Mouse (Mus musculus): ENCODE data around the gene Dcun1d4.

Dcun1d4 gene

DNA sequence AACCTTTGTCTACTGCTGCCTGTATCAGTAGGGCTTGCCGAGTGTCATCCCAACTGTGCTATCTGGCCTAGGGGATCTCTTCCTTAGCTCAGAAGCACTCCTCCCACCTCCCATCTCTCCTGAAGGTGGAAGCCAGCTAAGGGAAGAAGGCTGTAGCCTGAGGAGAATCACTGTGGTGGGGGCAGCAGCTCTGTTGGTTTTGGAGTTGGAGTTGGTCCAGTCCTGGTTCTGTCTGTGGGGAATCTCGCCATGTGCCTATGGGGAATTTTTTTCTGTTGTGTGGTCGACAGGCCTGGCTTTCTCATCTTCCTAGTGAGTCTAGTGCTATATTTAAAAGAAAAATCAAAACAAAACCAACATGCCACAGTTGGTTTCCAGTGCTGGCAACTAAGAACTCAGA is 16.6 kb downstream of the Dcun1d4 start:
- intact Hi-C loops (cut with DNase I) = no loop called here

DNA sequence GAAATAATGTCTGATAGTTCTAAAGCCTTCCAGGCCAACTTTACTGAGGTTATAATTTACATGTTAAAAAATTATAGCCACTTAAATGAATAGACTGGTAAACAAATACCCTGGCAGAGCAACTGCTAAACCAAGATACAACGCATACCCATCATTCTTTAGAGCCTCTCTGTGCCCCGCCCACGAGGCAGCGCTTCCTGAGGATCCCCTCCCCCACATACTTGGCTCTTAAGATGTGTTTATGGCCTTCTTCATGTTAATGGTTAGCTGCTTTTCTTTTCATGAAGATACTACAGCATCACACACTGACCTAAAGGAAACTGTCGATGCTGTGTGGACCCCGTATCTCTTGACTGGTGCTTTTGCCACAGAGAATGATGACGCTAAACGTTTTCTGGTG is 17.8 kb downstream of the Dcun1d4 start:
- intact Hi-C loops (cut with DNase I) = no loop called here

DNA sequence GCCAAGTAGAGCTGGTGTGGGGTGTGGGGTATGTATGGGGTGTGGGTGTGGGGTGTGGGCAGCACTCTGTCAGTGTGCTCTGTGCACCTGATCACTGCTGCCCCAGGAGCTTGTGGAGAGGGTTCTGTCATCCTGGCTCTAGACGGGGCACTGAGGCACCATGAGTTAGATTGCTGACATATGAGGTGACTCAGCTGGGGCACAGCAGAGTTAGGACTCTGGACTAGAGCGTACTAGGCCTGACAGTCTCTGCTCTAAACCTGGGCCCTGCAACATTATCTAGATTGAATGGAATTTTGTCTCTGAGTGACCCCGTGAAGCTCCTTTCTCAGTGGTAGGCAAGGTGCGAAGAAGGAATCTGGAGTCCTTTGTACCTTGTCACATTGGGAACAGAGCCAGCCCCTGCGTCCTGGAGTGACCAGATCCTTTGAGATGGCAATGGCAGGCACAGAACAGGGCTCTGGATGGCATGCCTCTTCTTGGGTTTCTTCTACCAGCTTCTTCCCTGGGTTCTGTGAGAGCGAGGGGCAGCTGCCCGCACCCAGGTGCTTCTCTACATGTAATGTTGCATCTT is 20.2 kb downstream of the Dcun1d4 start:
- intact Hi-C loops (cut with DNase I) = no loop called here

DNA sequence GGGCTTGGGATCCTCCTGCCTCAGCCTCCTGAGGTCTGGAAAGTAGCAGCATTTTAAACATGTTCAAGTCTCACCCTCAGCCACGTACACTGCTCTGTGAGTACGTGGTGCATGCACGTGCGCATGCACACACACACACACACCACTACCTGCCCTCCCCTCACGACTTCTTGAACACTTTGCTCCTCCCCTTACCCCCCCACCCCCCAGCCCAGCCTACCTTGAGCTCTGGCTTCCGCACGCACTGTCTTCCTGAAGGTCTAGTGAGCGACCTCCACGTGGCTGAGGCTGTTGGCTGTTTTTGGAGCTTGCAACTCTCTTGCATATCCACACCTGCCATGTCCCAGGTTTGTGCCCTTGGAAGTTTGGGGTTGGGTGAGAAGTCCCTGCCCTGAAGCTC is 21.6 kb downstream of the Dcun1d4 start:
- intact Hi-C loops (cut with DNase I) = no loop called here

DNA sequence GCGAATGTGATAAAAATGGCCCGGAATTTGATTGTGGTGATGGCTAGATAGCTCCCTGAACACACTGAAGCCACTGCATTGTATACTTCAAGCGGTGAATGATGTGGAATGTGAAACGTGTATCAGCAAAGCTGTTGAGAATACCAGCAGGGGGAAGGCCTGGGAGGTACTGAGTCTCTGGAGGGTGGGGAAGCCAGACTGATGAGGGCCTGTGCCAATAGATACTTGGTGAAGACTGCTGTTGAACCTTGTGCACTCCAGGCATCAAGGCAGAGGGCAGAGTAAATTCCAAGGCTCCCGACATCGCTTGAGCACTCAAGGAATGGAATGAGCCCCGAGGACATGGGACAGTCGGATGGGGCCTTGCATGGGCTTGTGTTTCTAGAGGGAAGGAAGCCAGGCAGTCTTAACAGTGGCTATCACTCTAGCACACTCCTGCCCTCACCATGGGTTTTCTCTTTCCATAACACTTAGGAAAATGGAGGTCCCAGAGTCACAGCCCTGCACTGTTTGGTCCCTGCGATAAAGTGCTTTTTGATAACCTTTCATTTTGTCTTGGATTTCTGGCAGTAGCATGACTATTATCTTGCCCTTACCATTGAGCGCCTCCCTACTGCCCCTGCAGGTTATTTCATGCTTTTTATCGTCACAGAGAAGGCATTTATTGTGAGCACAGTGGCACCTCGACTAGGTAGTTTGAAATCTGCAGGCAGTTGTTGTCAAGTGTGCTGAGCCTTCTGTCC is 22.4 kb downstream of the Dcun1d4 start:
- intact Hi-C loops (cut with DNase I) = no loop called here

DNA sequence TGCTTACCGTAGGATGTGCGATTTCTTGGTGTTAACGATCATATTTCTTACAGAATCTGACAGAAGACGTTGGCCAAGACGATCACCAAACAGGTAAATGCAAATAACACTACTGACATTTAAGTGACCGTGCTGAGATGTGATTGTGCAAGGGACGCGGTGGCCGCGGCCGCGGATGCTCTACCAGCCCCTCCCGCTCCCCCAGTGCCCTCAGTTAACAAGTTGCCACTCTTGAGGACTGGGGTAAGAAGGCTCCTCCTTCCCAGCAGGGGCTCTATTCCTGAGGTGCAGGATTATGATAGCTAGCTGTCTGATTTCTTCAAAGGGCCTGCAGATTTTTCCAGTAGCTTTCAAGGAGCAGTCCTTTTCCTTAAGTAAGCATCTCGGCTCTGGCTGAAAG is 30.3 kb downstream of the Dcun1d4 start:
- intact Hi-C loops (cut with DNase I) = no loop called here

DNA sequence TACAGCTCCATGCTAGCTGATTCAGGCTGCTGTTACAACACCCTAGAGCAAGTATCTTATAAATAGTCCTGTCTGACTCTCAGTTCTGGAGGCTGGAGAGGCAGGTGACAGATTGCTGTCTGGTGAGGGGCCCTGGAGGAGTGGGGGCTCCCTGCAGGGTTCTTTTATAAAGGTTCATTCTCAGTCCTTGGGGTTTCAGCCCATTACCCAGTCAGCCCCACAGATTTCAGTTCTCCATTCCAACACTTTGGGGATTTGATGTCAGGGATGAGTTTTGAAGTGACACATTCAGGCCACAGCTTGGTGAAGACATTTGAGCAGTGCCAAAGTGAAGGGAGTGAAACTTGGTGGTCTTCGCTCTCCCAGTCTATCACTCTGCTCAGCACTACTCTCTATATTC is 31.4 kb downstream of the Dcun1d4 start:
- intact Hi-C loops (cut with DNase I) = no loop called here

DNA sequence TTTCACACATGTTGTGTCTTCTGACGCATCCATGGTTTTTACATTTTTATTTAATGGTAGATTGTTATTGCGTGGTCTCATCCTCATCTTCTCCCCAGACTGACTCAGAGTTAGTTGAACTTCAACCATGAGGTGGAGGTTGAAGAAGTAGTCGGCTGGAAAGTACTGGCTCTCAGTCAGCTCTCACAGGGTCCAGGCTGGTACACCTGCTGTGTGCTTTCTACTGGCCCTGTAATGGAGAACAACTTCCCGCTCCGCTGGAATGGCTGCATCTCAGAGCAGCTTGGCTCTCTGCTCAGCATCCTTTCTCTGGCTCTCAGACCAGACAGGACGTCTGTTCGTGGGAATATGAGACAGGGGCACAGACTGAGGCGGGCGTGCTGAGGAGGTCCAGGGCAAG is 31.9 kb downstream of the Dcun1d4 start:
- intact Hi-C loops (cut with DNase I) = no loop called here

DNA sequence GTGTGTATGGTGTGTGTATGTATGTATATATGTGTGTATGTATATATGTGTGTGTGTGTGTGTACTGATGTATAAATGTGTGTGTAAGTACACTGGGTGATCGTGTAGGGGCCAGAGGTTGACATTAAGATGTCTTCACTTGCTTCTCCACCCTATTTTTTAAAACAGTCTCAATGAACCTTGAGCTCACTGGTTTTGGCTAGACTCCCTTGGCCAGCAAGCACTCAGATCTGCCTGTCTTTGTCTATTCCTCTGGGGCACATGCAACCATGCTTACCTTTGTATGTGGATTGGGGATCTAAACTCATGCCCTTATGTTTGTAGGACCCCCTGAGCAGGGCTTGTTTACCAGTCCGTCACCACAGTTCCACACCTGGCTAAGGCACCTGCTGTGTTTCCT is 33.4 kb downstream of the Dcun1d4 start:
- intact Hi-C loops (cut with DNase I) = no loop called here

DNA sequence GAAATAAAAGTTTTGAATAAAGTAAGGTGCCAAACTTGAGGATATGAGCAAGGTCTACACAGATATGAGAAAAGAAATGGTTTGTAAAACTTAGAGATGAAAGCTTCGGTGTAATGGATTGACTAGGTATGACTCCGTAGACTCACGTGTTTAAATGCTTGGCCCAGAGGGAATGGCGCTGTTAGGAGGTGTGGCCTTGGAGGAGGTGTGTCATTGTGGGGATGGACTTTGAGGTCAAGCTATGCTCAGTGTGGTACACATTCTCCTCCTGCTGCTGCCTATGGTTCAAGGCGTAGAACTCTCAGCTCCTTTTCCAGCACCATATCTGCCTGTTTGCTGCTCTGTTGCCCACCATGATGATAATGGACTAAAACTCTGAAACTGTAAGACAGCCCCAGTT is 36.5 kb downstream of the Dcun1d4 start:
- intact Hi-C loops (cut with DNase I) = no loop called here

DNA sequence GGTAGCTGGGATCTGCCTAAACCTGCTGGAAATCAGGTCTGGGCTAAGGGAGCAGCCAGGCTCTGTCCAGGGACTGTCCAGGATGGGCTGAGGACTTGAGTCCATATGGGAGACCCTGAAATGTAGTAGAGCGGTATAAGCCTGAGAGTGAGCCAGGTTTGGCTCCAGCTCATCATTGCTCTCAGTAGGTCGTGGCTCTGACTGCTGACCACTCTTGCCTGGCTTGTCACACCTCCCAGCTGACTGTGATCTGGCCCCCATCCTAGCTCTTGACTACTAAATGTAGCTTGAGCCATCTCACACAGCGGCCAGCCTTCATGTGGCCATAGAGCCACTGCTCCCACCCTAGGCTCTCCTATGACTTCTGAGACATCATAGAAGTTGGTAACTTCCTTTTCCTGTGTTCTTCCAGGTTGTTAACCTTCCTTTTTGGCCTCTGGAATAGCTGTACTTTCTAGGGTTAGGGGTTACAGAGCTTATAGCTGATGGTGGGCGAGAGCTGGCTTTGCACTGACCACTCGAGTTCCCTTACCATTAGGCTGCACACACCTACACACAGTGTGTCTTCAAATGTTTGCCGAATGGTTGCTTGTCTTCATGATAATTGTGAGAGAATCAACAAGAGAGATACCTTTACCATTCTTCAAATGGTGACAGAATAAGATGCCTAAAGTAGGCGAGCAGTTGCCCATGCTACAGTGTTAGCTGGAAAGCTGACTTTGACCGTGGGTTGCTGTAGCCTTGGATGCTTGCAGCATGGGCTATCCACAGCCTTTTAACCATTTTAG is 37.8 kb downstream of the Dcun1d4 start:
- intact Hi-C loops (cut with DNase I) = no loop called here

DNA sequence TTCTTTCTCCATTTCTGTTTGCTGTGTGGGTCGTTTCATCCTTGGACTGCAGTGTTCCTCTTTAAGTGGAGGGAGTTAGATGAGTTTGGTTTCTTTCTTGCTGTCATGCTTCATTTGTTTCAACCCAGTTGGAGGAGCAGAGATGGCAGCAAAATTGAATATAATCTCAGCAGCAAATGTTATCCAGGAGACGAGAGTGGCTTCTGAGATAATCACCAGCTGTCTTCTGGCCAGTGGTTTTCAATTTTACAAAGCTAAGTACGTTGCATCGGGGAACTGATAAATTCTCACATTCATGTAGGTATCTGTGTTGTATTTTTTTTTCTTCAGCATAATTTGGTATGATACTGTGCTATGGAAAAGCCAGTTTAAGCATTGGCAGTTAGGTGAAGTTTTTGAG is 40.0 kb downstream of the Dcun1d4 start:
- intact Hi-C loops (cut with DNase I) = no loop called here

DNA sequence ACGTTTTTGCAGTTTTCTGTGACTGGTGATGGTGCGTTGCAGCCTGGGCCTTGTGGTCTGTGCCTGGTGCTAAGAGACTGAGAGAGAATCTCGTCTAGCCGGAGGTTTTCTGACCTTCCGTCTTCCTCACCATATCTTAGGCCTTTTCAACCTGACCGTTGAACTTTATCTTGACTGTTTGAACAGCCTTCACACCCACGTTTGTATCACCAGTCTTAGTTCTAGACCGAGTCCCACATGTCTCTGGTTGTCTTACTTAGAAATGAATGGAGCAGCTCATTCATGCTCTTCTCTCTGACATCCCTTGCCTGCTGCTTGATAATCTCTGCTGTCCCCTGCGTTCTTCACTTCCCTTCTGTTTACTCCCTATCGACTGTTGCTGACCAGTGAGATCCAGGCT is 42.4 kb downstream of the Dcun1d4 start:
- intact Hi-C loops (cut with DNase I) = no loop called here

DNA sequence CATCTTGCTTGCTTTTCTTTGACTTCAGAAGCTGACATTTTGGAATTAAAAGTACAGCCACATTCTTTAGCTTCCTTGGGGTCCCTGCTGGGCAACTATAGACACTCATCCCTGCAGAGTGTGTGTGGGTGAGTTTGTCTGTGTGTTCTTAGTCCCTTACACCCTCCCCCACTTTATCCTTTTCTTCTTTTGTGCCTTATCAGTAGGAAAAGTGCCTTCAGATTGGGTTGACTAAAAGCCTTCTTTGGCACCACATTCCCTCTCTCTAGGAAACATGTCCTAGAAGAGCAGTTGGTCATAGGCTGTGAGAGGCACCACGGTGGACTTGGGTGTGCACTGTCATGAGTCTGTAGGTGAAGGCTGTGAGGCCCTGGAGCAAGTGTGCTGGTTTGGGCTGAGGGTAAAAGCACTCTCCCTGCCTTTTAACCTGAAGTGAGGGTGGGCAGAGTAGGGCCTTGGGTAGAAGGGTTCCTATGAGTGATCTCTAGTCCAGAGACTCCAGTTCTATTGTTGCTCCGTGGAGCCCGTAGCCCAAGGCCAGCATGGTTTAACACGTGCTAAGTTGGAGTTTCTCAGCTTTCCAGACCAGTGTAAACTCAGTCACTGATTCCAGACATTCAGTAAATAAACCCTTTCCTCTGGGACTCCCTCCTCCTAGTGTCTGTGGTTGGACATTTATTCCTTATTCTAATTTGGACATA is 43.6 kb downstream of the Dcun1d4 start:
- intact Hi-C loops (cut with DNase I) = no loop called here

DNA sequence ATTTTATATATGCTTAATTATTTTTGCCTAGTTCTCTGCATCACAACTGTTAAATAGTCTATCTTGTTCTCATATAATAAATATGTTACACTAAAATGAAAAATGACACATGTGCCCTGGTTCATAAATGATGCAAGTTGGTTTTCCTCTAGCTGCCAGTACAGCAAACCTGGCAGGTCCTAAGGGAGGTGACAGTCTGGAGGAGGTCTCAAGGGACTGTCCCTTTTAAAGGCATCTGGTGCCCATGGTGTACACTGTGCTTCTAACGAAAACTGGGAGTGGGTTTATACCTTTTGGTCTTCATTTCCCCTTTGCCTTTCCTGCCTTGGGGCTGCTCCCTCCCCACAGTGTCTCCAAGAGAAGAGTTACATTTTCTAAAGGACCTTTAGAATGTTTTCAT is 51.4 kb downstream of the Dcun1d4 start:
- intact Hi-C loops (cut with DNase I) = no loop called here

DNA sequence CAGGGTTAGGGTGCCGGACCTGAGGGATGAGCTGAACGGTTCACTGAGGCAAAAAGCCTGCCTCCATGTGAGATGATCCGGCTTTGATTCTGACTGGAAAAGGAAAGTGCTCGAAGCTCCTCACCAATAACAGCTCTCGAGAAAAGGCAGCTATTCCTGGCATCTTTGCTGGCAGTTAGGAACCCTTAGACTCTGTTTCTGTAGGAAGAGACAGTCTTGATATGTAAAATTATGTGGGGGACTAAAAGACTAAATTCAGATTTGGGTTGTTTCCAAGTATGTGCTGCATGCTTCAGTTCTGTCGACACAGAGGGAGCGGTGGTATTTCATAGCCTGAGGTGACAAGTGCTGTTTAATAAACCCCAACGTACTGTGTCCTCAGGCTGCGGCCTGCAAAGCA is 52.1 kb downstream of the Dcun1d4 start:
- intact Hi-C loops (cut with DNase I) = no loop called here

DNA sequence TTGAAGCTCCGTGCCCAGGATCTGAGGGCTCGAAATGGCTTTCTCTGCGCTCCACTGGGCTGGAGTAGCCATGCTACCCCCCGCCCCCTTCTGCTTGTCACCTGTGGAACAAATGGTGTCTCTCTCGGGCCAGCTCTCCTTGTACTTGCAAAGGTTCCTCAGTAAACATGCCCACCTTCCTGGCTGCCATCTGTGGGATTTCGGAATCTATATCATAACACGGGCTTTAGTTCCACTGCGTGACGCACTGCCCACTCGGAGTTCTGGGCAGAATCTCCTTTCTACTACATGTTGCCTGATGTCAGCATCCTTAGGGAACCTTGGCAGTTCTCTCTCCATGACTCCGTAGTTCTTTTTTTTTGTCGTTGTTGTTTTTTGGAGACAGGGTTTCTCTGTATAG is 56.9 kb downstream of the Dcun1d4 start:
- intact Hi-C loops (cut with DNase I) = loop anchor here (5.0 kb wide), 1 partner anchor 105 kb away; no protein-coding TSS in a partner anchor

DNA sequence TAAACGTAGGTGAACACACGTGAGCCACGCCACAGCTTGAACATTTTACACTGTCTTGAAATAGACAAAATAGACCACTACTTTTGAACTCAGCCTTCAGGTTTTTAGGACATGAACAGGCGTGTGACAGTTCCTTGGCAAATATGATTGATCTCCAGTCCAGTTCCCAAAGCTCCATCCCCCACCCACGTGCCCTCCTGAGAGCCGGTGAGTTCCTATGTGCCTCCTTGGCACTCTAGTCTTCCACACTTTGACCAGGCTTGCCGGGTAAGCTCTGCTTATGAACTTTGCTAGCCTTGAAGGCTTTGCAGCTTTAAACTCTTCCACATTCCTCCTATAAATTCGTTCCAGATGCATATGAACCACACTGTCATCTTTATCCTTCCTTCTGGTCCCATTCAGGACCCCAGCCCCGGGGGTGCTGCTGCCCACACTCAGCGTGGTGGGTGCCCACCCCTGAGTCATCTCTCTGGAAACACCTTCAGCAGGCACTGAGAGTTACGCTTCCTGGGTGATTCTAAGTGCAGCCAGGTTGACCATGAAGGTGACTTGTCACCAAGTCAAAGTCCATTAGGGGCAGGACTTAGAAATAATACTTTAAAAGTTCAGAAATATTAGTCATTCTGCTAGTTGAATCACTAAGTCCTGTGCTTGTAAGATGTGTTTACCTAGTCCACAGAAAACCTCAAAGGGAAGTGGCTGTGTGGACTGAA is 57.9 kb downstream of the Dcun1d4 start:
- intact Hi-C loops (cut with DNase I) = loop anchor here (5.0 kb wide), 1 partner anchor 106 kb away; no protein-coding TSS in a partner anchor

DNA sequence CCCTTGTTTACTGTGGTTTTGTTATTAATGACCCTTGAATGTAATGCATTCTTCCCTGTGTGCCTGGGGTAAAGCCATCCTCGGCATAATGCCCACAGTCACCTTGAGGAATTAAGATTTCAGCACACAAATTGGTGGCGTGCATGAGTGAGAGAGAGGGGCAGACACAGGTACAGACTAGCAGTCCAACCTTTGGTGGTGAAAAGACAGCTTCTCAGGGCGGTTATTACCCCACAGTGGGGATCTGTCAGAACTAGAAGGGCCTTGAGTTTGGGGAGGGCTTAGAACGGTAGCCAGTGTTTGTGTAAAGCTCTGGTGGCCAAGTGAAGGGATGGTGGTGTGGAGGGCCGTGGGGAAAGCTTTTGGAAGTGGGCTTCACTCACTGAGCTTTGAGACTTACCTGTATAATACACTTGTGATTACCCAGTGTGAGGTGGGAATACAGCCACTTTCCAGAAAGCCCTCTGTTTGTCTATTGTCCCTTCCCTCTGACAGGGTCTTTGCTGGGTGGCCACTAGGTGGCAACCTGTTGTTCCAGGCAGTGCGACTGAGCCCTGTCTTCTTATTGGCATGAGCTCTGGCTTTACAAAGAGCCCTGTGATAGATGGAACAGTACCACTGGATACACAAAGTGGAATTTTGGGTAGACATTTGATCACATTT is 59.2 kb downstream of the Dcun1d4 start:
- intact Hi-C loops (cut with DNase I) = loop anchor here (1.0 to 5.0 kb wide), 2 partner anchors 93 to 108 kb away; no protein-coding TSS in a partner anchor

DNA sequence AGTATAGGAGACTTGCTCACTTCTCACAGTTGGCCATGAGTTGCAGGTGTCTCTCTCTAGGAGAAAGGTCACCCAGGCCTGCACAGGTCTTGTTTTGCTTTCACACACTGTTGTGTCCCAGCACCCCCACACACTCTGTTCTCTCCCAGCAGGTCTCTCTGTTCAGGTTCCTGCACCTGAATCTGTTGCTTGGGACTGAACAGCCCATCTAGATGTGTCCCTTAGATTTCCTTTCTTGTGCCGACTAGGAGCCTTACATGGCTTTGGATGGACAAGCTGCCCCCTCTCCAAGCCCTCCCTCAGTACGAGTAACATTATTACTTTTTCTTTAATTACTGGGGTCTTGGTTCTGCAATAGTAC is 59.7 kb downstream of the Dcun1d4 start:
- intact Hi-C loops (cut with DNase I) = loop anchor here (1.0 kb wide), 1 partner anchor 93 kb away; no protein-coding TSS in a partner anchor
